Mouse (Mus musculus) thymus, postnatal 4 days (tissue): Measurements from ENCODE around the gene Stradb.

Source experiments
- DNase-seq: peaks from one replicate; pipeline ENCODE4 v3.0.0; 2021

Gene Stradb

GRCm38 (mm10) chr1:58961152-58961893, 12.0 kb upstream of the Stradb start:
- no peak for DNase-seq

- DNase-seq, result no peak
Observed at GRCm38 (mm10) chr1:58962418-58962817, 10.9 kb upstream of the Stradb start.

GRCm38 (mm10) chr1:58962865-58963264, 10.5 kb upstream of the Stradb start:
- DNase-seq, result no peak

GRCm38 (mm10) chr1:58967534-58967933, 5.8 kb upstream of the Stradb start:
- no peak for DNase-seq

GRCm38 (mm10) chr1:58970054-58970453, 3.3 kb upstream of the Stradb start:
- no peak for DNase-seq

GRCm38 (mm10) chr1:58971097-58971496, 2.2 kb upstream of the Stradb start:
- DNase-seq, result no peak

- no peak for DNase-seq
Observed at GRCm38 (mm10) chr1:58972851-58973365, 414 bp upstream of the Stradb start.

- DNase-seq, result no peak
Observed at GRCm38 (mm10) chr1:58982276-58982675, 9.0 kb downstream of the Stradb start.

- no peak for DNase-seq
Observed at GRCm38 (mm10) chr1:58984586-58984985, 11.3 kb downstream of the Stradb start.

- no peak for DNase-seq
Observed at GRCm38 (mm10) chr1:58993144-58993543, 19.8 kb downstream of the Stradb start.

- no peak for DNase-seq
Observed at GRCm38 (mm10) chr1:58993723-58994122, 20.4 kb downstream of the Stradb start.

- no peak for DNase-seq
Observed at GRCm38 (mm10) chr1:58995313-58995712, 22.0 kb downstream of the Stradb start.

- DNase-seq, result peak; percentile 37
Observed at GRCm38 (mm10) chr1:59009250-59009649, 35.9 kb downstream of the Stradb start.

GRCm38 (mm10) chr1:59021556-59021955, 48.2 kb downstream of the Stradb start:
- DNase-seq, result no peak

GRCm38 (mm10) chr1:59037723-59038122, 64.4 kb downstream of the Stradb start:
- DNase-seq, result no peak
